Mouse (Mus musculus) G1E (cell line): Measurements from ENCODE around the gene Spz1. TPM values are rescaled to one million over a fixed set of nuclear protein-coding genes. Genes with fewer than 3 reads are reported as not detected.
A peak's percentile ranks its signal among the peaks of the same experiment; 100 is the strongest.

Source experiments
- ATAC-seq: 2 replicates; pipeline ENCODE4 v1.8.0; 2016; ENCODE audit warnings: mild to moderate bottlenecking; ENCODE audit not compliant: insufficient number of reproducible peaks, poor library complexity, low FRiP score, severe bottlenecking; ENCODE audit errors: extremely low read depth
- DNase-seq: peaks from one replicate; pipeline ENCODE4 v3.0.0; 2012; ENCODE audit warnings: low spot score
- H3K27me3 ChIP-seq: 2 replicates; pipeline ENCODE4 v1.6.1; 2012; ENCODE audit warnings: mild to moderate bottlenecking, low read length, inconsistent platforms; ENCODE audit not compliant: insufficient read depth
- H3K36me3 ChIP-seq: replicated peaks from 2 replicates; pipeline ENCODE3; 2012; ENCODE audit warnings: mild to moderate bottlenecking, inconsistent platforms
- H3K4me1 ChIP-seq: 2 replicates; pipeline ENCODE4 v1.6.1; 2012; ENCODE audit warnings: low read depth, low read length, inconsistent platforms, mixed read lengths; ENCODE audit not compliant: insufficient read depth
- H3K4me3 ChIP-seq: 2 replicates; pipeline ENCODE4 v1.5.1; 2012; ENCODE audit warnings: low read depth, mild to moderate bottlenecking, inconsistent platforms, low read length, moderate library complexity, mixed read lengths
- H3K9me3 ChIP-seq: replicated peaks from 2 replicates; pipeline ENCODE4 v1.6.1; 2012; ENCODE audit warnings: inconsistent platforms
- CTCF ChIP-seq: IDR thresholded peaks from 2 replicates; pipeline ENCODE4 v1.5.1; 2012; ENCODE audit warnings: low read depth, low read length, inconsistent platforms, mixed read lengths
- GATA1 ChIP-seq: IDR thresholded peaks from 2 replicates; pipeline ENCODE4 v1.6.1; 2012; ENCODE audit warnings: borderline replicate concordance, low read length, inconsistent platforms, mixed read lengths
- GATA2 ChIP-seq: IDR thresholded peaks from 2 replicates; pipeline ENCODE4 v1.6.1; 2012; ENCODE audit warnings: low read depth, low read length, inconsistent platforms, borderline replicate concordance
- POLR2AphosphoS5 ChIP-seq: IDR thresholded peaks from 2 replicates; pipeline ENCODE4 v1.6.1; 2012; ENCODE audit warnings: low read depth, low read length, inconsistent platforms; ENCODE audit not compliant: insufficient replicate concordance
- TAL1 ChIP-seq: conservative IDR thresholded peaks from 2 replicates; pipeline ENCODE4 v1.6.1; 2012; ENCODE audit warnings: low read depth, low read length, inconsistent platforms, mixed read lengths
- polyA plus RNA-seq: library from polyadenylated mRNA; stranded (reverse); fragments of >175 nt; gene quantifications from 2 replicates; pipeline ENCODE4 v1.2.3, GENCODE M21; 2012
- total RNA-seq, 2 experiments: library from RNA; stranded (forward) in 1 of 2; stranded (reverse) in 1 of 2; fragments of 200-1000 nt in 1 of 2; fragments of >200 nt in 1 of 2; fragmentation: Nextera tagmentation in 1 of 2; gene quantifications; 2 replicates each; pipeline ENCODE4 v1.2.3; 2014 to 2017

Gene Spz1
- total and polyA plus RNA-seq, 3 experiments, result 0.11 TPM; not detected in 2

DNA sequence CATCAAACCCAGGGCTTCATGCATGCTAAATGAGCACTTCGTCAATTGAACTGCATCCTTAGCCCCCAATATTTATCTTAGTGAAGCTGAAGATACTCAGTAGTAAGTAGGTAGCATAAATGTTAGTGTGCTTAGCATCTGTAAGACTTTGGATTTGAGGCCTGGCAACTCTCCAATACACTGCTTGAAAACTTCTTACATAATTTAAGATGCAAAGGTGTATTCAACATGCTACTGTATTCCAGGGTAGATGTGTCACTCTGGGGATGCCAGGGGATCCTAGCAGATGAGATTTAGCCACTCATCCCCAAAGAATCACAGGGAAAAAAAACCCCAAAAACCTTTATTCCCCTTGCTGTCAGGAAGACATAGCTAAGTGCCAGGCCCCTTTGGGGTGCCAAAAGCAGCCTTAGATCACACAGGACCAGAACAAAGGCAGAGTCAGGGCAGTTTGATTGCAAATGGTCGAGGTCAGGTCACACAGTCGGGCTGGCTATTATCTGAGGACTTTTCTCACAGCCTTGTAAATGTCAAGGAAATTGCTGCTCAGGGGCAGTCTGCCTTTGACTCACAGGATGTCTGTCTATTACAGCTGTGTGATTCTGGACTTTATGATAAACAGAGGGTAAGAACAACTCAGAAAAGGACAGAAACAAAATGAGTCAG lies 17.9 kb upstream of the Spz1 start:
- TF ChIP-seq CTCF, result no peak
- TF ChIP-seq GATA1, result no peak
- ATAC-seq (no peak), DNase-seq (no peak)
- Histone ChIP-seq H3K4me1 (peaks cover 72% of the 10 kb centered on the region), H3K4me3 (no peak overlapping the region), H3K9me3 (no peaks in the 10 kb centered on the region), H3K27me3 (no peaks in the 10 kb centered on the region), H3K36me3 (no peaks in the 10 kb centered on the region)

- no peaks in the 10 kb centered on the region for H3K9me3 ChIP-seq
- ATAC-seq, result peak; percentile 82
- no peaks in the 10 kb centered on the region for H3K27me3 ChIP-seq
- TF ChIP-seq CTCF, result no peak
- TF ChIP-seq TAL1, result peak; percentile 28; the same call in 1 of the 2 replicates
- peaks cover 71% of the 10 kb centered on the region for H3K4me1 ChIP-seq
- DNase-seq, result peak; percentile 29
- H3K36me3 ChIP-seq, result no peaks in the 10 kb centered on the region
- peak overlapping the region; percentile 65; the same call in 1 of the 2 replicates for H3K4me3 ChIP-seq
Measured at GRCm38 (mm10) chr13:92592786-92593635, 17.0 kb upstream of the Spz1 start.

DNA sequence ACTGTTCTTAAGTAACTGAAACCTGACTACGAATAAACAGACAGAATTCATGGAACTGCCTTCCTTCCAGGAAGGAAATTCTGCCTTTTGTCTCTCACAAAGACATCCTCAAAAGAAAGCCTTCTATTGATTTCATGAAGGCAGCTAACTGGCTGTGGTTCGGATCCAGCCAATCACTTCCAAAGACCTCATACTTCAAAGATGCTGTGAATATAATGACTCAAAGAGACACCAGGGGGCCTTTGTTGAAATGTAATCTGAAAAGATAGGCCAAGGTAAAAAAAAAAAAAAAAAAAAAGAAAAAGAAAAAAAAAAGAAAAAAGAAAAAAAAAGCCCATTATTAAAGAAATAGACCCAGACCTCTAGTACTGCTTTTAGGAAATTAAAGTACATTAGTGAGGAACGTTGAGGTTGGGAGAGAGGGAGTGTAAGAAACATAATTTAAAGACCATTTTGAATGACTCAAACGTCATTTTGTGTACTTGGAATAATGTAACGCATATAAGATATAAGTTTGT lies 16.4 kb upstream of the Spz1 start:
- H3K27me3 ChIP-seq, result no peaks in the 10 kb centered on the region
- no peaks in the 10 kb centered on the region for H3K9me3 ChIP-seq
- peaks cover 75% of the 10 kb centered on the region for H3K4me1 ChIP-seq
- H3K4me3 ChIP-seq, result peak overlapping the region; percentile 65; the same call in 1 of the 2 replicates
- TF ChIP-seq CTCF (no peak), TAL1 (no peak), GATA1 (no peak), GATA2 (no peak), POLR2AphosphoS5 (no peak)
- ATAC-seq (no peak), DNase-seq (no peak)
- no peaks in the 10 kb centered on the region for H3K36me3 ChIP-seq

DNA sequence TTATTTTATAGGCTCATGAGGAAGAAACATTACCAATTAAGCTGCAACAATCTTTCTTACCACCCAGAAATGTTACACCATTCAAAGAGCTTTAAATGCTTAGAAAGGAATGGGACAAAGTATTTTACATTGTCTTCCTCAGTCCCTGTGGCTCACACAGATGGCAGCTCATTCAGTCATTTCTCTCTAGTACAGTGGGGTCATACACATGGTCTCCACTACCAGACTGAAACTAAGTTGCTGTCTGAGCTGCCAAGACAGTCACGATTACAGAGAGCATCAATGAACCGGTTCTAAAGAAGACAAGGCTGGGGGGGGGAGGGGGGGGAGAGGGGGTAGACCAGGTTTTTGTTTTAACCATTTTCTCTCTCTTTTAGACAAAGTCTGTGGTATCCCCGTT lies 15.3 kb upstream of the Spz1 start:
- Histone ChIP-seq H3K4me1 (peaks cover 69% of the 10 kb centered on the region), H3K9me3 (no peaks in the 10 kb centered on the region), H3K4me3 (no peak overlapping the region), H3K27me3 (no peaks in the 10 kb centered on the region), H3K36me3 (no peaks in the 10 kb centered on the region)
- ATAC-seq (no peak), DNase-seq (no peak)
- TF ChIP-seq CTCF (no peak), GATA1 (no peak), GATA2 (no peak), TAL1 (no peak), POLR2AphosphoS5 (no peak)

GRCm38 (mm10) chr13:92589255-92589654 lies 13.3 kb upstream of the Spz1 start:
- H3K27me3 ChIP-seq, result no peaks in the 10 kb centered on the region
- DNase-seq, result no peak
- H3K36me3 ChIP-seq, result no peaks in the 10 kb centered on the region
- TF ChIP-seq TAL1 (no peak), GATA2 (no peak), GATA1 (no peak), POLR2AphosphoS5 (no peak), CTCF (no peak)
- H3K9me3 ChIP-seq, result no peaks in the 10 kb centered on the region
- no peak for ATAC-seq
- no peak overlapping the region for H3K4me3 ChIP-seq
- peaks cover 52% of the 10 kb centered on the region for H3K4me1 ChIP-seq

DNA sequence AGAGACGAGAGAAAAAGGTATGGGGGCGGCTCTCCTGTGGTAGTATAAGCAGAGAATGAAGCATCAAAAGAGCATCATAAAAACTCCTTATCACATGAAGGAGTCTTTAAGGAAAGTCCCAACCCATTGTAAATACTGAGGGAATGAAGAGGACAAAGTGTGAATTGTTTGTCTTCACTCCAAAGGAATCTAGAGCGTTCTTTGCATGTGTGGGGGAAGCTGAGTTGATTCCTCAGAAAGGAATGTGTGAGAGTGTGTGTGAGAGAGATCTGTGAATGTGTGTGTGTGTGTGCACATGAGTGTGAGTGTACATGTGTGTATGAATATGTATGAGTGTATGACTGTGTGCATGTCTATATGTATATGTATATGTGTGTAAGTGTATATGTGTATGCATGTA lies 12.7 kb upstream of the Spz1 start:
- Histone ChIP-seq H3K36me3 (no peaks in the 10 kb centered on the region), H3K27me3 (no peaks in the 10 kb centered on the region), H3K9me3 (no peaks in the 10 kb centered on the region), H3K4me3 (no peak overlapping the region), H3K4me1 (peaks cover 47% of the 10 kb centered on the region)
- TF ChIP-seq POLR2AphosphoS5 (no peak), GATA2 (no peak), GATA1 (no peak), CTCF (no peak), TAL1 (no peak)
- ATAC-seq (no peak), DNase-seq (no peak)
